Mouse (Mus musculus) kidney, postnatal 4 days (tissue): ENCODE results near the gene Hs3st3a1.

ENCODE experiments used
- DNase-seq, 2 experiments: peaks; one replicate each; pipeline ENCODE4 v3.0.0; 2021; ENCODE audit warnings: mixed read lengths in 2 of 2

Gene Hs3st3a1

GRCm38 (mm10) chr11:64489587-64490433 is 54.7 kb downstream of the Hs3st3a1 start:
- no peak for DNase-seq

- no peak for DNase-seq
Measured at GRCm38 (mm10) chr11:64494448-64494847, 59.3 kb downstream of the Hs3st3a1 start.

DNA sequence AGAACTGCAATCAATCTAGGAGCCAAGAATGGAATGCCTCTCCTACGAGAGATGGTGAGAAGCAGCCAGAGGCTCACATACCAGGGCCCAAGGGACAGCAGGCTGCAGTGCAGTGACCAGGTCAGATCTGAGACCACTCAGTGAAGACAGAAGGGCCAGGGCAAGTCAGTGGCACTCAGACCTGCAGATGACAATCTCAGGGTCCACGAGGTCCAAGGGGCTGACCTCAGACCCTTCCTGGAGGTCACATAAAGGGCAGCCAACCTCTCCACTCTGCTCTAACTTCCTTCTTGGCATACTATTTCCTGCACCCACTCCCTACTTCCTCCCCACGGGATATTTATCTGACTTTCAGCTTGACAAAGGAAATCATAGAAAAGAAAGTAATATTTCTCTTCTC is 60.8 kb downstream of the Hs3st3a1 start:
- peak in 1 of 2 experiments; percentile 28 for DNase-seq

DNA sequence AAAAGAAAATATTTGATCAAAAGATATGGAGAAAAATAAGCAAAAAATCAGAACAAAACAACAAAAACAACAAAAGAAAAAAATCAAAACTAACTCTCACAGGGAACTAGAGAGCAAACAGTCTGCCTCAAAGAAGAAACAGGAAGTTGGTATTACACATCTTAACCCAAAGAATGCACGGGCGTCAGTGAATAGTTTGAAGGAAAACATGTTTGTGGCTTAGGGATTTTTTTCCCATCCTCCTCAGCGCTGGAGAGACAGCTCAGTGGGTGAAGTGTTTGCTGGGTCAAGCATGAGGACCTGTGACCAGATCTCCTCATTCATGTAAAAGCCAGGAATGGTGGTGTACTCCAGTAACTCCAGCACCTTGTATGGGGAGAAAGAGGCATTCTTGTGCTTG is 61.5 kb downstream of the Hs3st3a1 start:
- DNase-seq: no peak

DNA sequence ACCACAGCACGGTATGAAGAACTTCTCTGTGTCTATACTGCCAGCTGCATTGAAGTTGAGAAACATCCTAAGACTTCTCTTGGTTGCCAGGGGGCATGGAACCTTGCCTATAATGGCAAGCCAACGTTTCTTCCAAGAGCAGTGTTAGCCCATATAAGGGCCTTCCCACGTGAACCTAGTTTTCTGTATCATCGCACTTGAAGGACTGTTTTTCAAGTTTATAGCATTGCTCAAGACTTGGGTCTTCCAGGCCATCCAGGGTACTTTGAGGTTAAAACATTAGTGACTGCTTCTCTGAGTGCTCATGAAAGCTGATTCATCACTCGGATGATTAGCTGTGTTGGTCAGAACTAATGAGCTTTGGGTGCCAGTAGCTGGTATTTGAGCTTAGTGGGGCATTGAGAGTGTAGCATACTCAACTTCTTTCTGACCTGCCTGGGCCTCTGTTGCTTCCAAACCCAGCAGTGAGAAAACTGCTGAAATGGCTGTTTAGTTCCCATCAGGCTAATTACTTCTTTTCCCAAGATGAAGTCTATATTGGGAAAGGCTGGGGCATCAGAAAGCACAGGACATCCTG is 65.5 kb downstream of the Hs3st3a1 start:
- DNase-seq: no peak

- no peak for DNase-seq
Measured at GRCm38 (mm10) chr11:64503040-64503439, 67.9 kb downstream of the Hs3st3a1 start.

DNA sequence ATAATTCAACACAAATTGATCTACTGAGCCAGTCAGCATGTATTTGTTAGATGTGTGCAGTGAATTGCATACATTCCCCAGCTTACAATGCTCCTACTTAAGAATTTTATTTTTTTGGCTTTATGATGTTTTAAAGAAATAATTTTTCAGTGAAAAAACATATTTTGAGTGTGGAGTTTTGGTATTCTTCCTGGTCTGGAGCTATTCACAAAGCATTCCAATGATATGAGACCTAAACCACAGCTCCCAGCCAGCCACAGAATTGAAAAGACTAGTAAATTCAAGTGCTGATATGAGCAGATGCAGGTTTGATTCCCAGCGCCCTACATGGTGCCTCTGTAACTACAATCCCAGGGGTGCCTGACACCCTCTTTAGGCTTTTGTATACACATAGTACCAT is 70.8 kb downstream of the Hs3st3a1 start:
- no peak for DNase-seq

DNA sequence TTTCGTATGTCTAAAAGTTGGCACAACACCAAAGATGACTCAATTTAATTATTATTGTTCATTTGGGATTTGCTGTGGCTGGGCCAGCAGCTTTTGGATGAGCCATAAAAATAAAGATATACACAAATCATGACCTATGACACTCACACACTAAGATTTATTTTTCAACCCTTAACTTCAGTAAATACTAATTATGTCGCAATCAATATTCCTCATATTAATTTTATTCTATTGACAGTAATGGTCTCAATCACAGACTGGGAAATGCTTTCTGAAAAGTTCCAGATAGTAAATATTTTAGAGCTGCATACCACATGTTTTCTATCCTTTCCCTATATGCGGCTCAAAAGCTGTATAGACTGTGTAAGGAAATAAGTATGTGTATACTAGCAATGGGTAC is 71.9 kb downstream of the Hs3st3a1 start:
- DNase-seq: no peak

GRCm38 (mm10) chr11:64509106-64509505 is 74.0 kb downstream of the Hs3st3a1 start:
- DNase-seq: no peak

- no peak for DNase-seq
Measured at GRCm38 (mm10) chr11:64512301-64512700, 77.2 kb downstream of the Hs3st3a1 start.

DNA sequence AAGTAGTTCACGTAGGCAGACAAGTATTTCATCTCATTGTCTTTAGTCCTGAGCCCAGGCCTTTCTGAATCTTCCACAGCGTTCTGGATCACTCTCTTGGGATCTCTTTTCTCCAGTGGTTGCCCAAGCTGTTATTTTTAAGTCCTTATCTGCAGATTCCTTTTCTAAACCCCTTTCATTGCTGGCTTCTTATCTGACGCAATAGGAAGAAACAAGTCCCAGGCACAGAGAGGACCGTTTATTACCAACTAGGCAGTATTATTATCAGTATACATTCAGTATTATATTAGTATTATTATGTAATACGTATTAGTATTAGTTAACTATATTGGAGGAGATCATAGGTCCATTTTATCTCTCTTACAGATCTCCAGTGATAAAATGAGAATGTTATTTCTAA is 78.3 kb downstream of the Hs3st3a1 start:
- DNase-seq: no peak

- DNase-seq: no peak
Measured at GRCm38 (mm10) chr11:64516712-64517589, 81.8 kb downstream of the Hs3st3a1 start.

DNA sequence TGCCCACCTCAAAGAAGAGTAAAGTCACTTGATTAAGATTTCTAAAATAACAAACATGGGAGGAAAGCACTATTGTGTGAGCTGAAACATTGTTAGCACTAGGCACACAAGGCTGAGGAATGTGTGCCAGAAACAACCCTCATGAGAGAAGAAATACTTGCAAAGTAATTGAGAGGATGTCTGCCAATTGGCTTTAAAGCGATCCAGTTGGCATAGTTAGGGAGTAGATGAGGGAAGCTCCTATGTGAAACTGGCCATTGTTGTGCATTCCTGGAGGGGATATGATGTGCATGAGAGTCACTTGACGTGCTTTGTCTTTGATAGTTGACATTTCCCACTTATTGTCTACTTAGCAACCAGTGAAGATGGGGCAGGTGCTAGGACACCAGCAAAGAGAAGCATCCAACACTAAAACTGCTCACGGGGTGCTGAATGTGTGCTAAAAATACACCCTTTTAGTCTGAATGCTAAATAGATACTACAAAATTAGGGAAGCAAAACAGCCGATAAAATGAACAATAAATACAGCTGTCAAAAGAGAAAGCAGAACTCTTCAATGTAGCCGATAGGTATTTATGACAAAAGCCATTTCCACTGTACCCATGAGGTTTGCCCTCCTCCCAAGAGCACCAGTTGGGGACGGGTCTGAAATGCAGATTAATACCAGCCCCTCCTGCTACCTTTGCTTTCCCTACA is 83.2 kb downstream of the Hs3st3a1 start:
- DNase-seq: no peak

GRCm38 (mm10) chr11:64523993-64524570 is 89.0 kb downstream of the Hs3st3a1 start:
- DNase-seq: no peak

- no peak for DNase-seq
Measured at GRCm38 (mm10) chr11:64537230-64537629, 102.1 kb downstream of the Hs3st3a1 start.

DNA sequence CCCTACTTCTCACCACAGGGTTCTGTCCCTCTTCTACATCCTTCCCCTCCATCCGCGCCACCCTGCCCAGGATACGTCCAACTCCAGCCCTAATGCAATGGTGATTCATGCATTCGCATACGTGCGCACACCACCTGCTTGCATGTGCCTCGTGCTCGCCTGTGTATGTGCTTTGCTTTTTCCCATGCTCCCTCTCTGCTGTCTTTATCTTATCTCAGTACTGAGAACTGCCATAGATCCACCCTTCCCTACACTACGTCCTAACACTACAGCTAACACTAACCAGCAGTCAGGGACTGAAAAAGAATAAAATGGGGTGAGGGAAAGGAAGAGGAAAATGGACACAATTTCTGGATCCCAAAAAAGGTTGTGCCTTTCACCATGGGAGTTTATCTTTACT is 106.7 kb downstream of the Hs3st3a1 start:
- DNase-seq: no peak

- DNase-seq: no peak
Measured at GRCm38 (mm10) chr11:64542335-64542734, 107.2 kb downstream of the Hs3st3a1 start.

- peak in 1 of 2 experiments; percentile 6 for DNase-seq
Measured at GRCm38 (mm10) chr11:64543181-64543641, 108.1 kb downstream of the Hs3st3a1 start.

DNA sequence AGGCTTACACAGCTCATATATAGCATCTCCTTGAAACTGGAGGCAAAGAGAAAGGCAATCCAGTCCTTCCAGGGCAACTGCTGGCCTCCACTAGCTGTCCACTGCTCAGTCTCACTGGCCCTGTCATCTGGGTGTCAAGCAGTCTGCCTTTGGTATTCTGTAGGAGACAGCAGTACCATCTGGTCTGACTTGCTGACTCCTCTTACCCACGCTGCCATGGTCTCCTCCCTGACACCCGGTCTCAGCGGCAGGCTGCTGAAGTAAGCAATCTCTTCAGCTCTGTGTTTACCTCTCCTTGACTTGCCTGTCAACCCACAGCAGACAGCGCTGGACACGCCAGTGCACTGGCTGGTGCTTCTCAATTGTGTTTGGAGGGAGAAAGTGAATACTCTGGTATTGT is 109.1 kb downstream of the Hs3st3a1 start:
- DNase-seq: peak; percentile 13 to 52

DNA sequence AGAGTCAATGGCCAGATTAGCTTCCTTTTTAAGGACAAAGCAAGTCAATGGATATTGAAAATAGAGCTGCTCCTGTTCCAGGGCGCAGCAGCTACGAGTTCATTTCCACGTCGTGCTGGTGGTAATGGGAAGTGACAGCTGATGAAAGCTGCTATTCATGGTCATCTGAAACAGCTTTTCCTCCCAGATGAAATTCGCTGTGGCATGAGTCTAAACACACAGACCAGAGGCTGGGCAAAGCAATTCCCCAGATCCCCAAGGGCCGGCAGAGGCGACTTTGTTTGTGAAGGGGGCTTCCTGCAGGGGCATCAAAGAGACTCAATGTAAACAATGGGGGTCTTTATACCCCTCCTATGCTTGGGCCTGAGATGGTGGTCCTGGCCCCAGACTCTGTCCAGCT is 114.2 kb downstream of the Hs3st3a1 start:
- no peak for DNase-seq

GRCm38 (mm10) chr11:64549955-64550354 is 114.8 kb downstream of the Hs3st3a1 start:
- no peak for DNase-seq

DNA sequence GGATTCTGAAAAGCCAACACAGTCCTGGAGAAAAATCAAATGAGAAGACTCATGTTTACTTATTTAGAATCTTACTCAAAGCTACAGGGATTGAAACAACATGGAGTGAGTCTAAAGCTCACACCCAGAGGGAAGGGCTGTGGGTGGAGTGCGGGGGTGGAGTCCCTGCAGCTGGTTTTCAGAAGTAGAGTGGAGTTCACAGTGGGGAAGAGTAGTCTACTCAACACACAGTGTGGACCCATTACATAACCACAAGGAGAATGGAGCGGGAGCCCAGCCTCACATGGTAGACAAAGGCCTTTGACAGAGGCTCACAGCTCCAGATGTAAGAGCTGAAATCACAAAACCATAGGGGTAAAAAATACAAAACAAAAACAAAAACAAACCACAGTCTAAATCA is 123.2 kb downstream of the Hs3st3a1 start:
- no peak for DNase-seq
